Mouse (Mus musculus) midbrain, postnatal 0 days (tissue): ENCODE data around the gene Serinc3. TPM values are rescaled to one million over a fixed set of nuclear protein-coding genes. Genes with fewer than 3 reads are reported as not detected.

Source experiments
- ATAC-seq: fragments of 200-750 bp; cut with Nextera tagmentation; 2 replicates; pipeline ENCODE4 v1.8.0; 2017; ENCODE audit warnings: moderate number of reproducible peaks, mild to moderate bottlenecking, moderate TSS enrichment, moderate library complexity; ENCODE audit not compliant: low FRiP score
- DNase-seq: peaks from one replicate; pipeline ENCODE4 v3.0.0-alpha.2; 2015; ENCODE audit warnings: low spot score
- H3K27ac ChIP-seq: fragments of 300-500 bp; sonication (generic); 2 replicates; pipeline ENCODE4 v1.5.1; 2014; ENCODE audit warnings: low read depth, mild to moderate bottlenecking, low read length, mixed read lengths
- H3K27me3 ChIP-seq: fragments of 300-500 bp; sonication (generic); 2 replicates; pipeline ENCODE4 v1.6.1; 2014; ENCODE audit warnings: low read length, control low read depth, mixed read lengths; ENCODE audit not compliant: insufficient read depth
- H3K36me3 ChIP-seq: fragments of 300-500 bp; sonication (generic); 2 replicates; pipeline ENCODE4 v1.6.1; 2014; ENCODE audit warnings: low read length, control low read depth, mixed read lengths; ENCODE audit not compliant: insufficient read depth
- H3K4me1 ChIP-seq: fragments of 300-500 bp; sonication (generic); 2 replicates; pipeline ENCODE4 v1.6.1; 2014; ENCODE audit warnings: mild to moderate bottlenecking, control low read depth, antibody characterized with exemption, low read length, mixed read lengths; ENCODE audit not compliant: insufficient read depth
- H3K4me2 ChIP-seq: fragments of 300-500 bp; sonication (generic); 2 replicates; pipeline ENCODE4 v1.6.1; 2014; ENCODE audit warnings: low read depth, mild to moderate bottlenecking, low read length, mixed read lengths; ENCODE audit not compliant: poor library complexity, severe bottlenecking
- H3K4me3 ChIP-seq: fragments of 300-500 bp; sonication (generic); 2 replicates; pipeline ENCODE4 v1.5.1; 2014; ENCODE audit warnings: low read depth, mild to moderate bottlenecking, low read length, moderate library complexity
- H3K9ac ChIP-seq: fragments of 300-500 bp; sonication (generic); replicated peaks from 2 replicates; pipeline ENCODE4 v1.6.1; 2014; ENCODE audit warnings: mild to moderate bottlenecking, low read length, moderate library complexity, mixed read lengths; ENCODE audit not compliant: poor library complexity, severe bottlenecking
- H3K9me3 ChIP-seq: fragments of 300-500 bp; sonication (generic); 2 replicates; pipeline ENCODE4 v1.6.1; 2016; ENCODE audit warnings: low read length, control low read depth
- CTCF ChIP-seq: IDR thresholded peaks from 2 replicates; pipeline ENCODE4 v1.5.1; 2016; ENCODE audit warnings: antibody characterized with exemption, mild to moderate bottlenecking
- WGBS: fragments of 180-500 bp; shearing (Covaris S2); extraction: QIAGEN DNeasy Blood & Tissue Kit; methylation state at CpG from one replicate; pipeline ENCODE4 v1.1.7; 2014; 5-methylcytosine and 5-hydroxymethylcytosine counted together
- polyA plus RNA-seq: library from polyadenylated mRNA; unstranded; fragments of >200 nt; fragmentation: Nextera tagmentation; extraction: Ambion mirVana; gene quantifications from 2 replicates; pipeline ENCODE4 v1.2.1, GENCODE M21; 2015
- total RNA-seq: library from RNA; depleted of rRNA; stranded (reverse); fragments of >200 nt; gene quantifications from 2 replicates; pipeline ENCODE4 v1.2.3, GENCODE M21; 2014; rRNA removed

The Serinc3 gene
- 96.1 and 101 TPM in 2 replicates for total RNA-seq
- polyA plus RNA-seq = 35.9 and 36.9 TPM in 2 replicates

GRCm38 (mm10) chr2:163644575-163645385 lies at the start of gene Serinc3:
Gene Serinc3, minus strand, starts transcription at chr2:163645131.
- H3K4me3 ChIP-seq = peak within 1 kb of the TSS; percentile 98
- peak; percentile 98 for ATAC-seq
- TF ChIP-seq CTCF = peak; percentile 71
- no peaks in the 10 kb centered on the region for H3K9me3 ChIP-seq
- H3K36me3 ChIP-seq = no peaks in the 10 kb centered on the region
- peaks cover 5% of the 10 kb centered on the region for H3K4me1 ChIP-seq
- peak within 1 kb of the TSS; percentile 57 for H3K4me2 ChIP-seq
- H3K27me3 ChIP-seq = no peaks in the 10 kb centered on the region
- H3K27ac ChIP-seq = peak within 1 kb of the TSS; percentile 96
- peak; percentile 98 for DNase-seq
- H3K9ac ChIP-seq = peak within 1 kb of the TSS; percentile 95
- under 1% methylated on average over 73 of the region's 74 CpGs for WGBS

DNA sequence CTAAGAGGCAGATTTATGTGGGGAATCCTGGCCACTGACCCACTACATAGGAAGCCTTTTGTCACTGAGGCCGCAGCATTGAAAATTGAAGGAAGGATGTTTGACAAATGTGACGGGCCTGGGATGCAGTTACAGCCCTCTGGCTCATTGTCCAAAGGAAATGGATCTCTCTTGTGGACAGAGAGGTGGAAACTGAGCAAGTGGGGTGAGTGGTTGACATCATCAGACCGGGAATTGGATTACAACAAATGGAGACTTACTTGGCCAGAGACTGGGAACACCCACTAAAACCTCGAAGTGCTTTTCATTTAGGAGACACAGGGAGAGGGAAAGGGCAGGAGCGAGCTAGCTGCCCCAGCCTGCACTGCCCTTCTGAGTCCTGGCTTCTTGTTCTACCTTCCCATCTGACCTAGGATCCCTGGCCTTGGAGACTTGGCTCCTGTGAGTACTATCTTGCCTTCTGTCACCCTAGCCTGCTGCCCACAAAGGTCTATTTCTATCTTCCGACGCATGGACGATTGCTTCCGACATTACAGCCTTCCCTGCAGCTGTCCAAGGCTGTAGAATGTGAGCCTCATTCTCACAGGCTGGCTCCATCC lies 48.9 kb upstream of the Serinc3 start:
- no peak for ATAC-seq
- H3K27me3 ChIP-seq = no peaks in the 10 kb centered on the region
- H3K4me2 ChIP-seq = no peak overlapping the region
- H3K9me3 ChIP-seq = no peaks in the 10 kb centered on the region
- no peaks in the 10 kb centered on the region; the same call in 1 of the 2 replicates for H3K4me1 ChIP-seq
- no peak for TF ChIP-seq CTCF
- H3K36me3 ChIP-seq = no peaks in the 10 kb centered on the region
- DNase-seq = no peak
- no peak overlapping the region for H3K9ac ChIP-seq
- 67% methylated on average over 9 of the region's 9 CpGs for WGBS
- no peak overlapping the region for H3K4me3 ChIP-seq
- no peak overlapping the region for H3K27ac ChIP-seq

DNA sequence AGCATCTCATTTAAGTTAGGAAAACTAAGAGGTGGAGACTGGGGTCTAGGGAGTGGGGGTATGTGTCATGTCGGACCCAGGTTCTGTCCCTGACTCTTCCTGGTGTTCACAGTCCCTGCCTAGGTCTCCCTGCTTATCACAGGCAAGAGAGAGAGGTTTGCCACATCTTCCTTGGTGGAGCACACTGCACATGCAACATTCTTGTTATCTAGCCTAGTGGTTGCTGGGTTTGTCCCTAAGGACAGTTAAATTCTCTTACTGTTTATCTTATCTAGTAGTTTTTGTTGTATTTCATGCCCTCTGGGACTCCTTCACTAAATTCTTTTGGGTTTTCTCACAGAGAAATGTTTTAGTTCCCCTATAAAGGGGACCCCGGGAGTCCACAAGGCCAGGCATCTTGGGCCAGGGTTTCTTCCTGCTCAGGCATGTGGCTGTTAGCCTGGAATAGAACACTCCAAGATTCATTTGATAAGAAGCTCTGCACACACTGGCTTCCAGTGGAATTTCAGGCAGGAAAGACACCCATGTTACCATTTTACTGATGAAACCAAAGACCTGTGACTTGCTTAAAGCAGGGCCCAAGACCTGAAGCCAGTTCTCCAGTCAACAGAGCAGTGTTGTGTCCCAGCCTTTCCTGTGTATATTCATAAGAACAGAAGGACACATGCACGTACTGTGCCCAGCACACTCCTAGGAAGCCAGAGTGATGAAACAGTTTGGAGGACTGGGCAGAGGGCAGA lies 48.1 kb upstream of the Serinc3 start:
- no peak for TF ChIP-seq CTCF
- whole genome bisulfite sequencing = 83% methylated on average over 3 of the region's 3 CpGs
- Histone ChIP-seq H3K4me1 (no peaks in the 10 kb centered on the region; the same call in 1 of the 2 replicates), H3K36me3 (no peaks in the 10 kb centered on the region), H3K27ac (no peak overlapping the region), H3K9ac (no peak overlapping the region), H3K4me3 (no peak overlapping the region), H3K9me3 (no peaks in the 10 kb centered on the region), H3K4me2 (no peak overlapping the region), H3K27me3 (no peaks in the 10 kb centered on the region)
- no peak for DNase-seq
- no peak for ATAC-seq

DNA sequence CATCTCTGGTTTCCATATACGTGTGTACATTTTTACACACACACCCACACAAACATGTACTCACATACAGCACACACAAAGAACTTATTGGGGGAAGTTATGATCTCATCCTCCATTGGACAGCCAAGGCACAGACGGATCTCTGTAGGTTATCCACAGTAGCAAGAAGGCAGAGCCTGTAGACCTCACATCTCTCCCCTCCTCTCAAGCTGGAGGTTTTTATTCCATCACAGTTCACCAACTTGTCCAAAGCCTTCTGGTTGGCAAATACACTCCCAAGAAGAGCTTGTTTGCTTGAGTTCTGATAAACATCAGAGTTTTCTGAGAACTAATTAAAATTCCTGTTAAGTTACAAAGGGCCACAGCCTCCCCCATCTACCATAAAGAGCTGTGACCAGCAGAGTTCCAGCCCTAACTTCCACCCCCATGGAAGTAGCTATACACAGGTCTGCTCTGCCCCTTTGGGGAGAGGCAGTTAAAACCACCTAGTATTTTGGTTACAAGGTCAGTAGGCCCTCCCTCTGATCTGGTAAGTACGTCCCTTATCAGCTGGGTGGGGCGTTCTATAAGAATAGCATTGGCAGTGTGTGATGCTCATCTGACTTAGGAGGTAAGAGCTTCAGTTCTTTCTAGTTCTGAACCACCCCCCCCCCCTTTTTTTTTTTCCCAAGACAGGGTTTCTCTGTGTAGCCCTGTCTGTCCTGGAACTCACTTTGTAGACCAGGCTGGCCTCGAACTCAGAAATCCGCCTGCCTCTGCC lies 47.1 kb upstream of the Serinc3 start:
- Histone ChIP-seq H3K4me3 (no peak overlapping the region), H3K36me3 (no peaks in the 10 kb centered on the region), H3K4me1 (no peaks in the 10 kb centered on the region; the same call in 1 of the 2 replicates), H3K9ac (no peak overlapping the region), H3K4me2 (no peak overlapping the region), H3K27me3 (no peaks in the 10 kb centered on the region), H3K27ac (no peak overlapping the region), H3K9me3 (no peaks in the 10 kb centered on the region)
- TF ChIP-seq CTCF = no peak
- 90% methylated on average over 6 of the region's 6 CpGs for WGBS
- ATAC-seq (no peak), DNase-seq (no peak)

GRCm38 (mm10) chr2:163690409-163691304 lies 45.7 kb upstream of the Serinc3 start:
- H3K9ac ChIP-seq = peak overlapping the region; percentile 39; the same call in 1 of the 2 replicates

More at GRCm38 (mm10) chr2:163690409-163691304, 45.7 kb upstream of the Serinc3 start:
- no peak overlapping the region for H3K4me2 ChIP-seq
- H3K9me3 ChIP-seq = no peaks in the 10 kb centered on the region
- peak; percentile 34 for DNase-seq
- no peaks in the 10 kb centered on the region for H3K36me3 ChIP-seq
- ATAC-seq = no peak
- H3K4me3 ChIP-seq = no peak overlapping the region
- TF ChIP-seq CTCF = no peak
- 58% methylated on average over 8 of the region's 8 CpGs for WGBS
- no peaks in the 10 kb centered on the region for H3K27me3 ChIP-seq
- H3K27ac ChIP-seq = no peak overlapping the region
- H3K4me1 ChIP-seq = peaks cover 6% of the 10 kb centered on the region; the same call in 1 of the 2 replicates
